Mouse (Mus musculus): ENCODE measurements around the gene Nid1.

DNA sequence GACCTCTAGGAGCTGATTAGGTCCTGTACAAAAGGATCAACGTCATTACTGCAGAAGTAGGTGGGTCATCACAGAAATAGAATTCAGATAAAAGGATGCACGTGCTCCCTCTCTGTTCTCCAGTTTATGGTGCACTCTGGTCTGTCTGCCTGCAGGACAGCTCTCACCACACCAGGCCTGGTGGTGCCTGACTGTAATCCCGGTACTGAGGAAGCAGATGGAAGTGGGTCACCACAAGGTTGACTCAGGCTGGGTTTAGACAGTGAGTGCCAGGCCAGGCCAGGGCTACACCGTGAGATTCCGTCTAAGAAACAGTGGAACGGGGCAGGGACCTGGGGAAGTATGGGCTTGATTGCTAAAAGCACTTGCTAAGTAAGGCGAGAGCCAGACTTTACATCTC, 94.6 kb downstream of the Nid1 start:
- TF ChIP-seq CTCF (IDR thresholded peaks at IDR 0.05; ENCODE audit: low read depth) (no peak), EP300 (IDR thresholded peaks at IDR 0.05; ENCODE audit: low read depth) (no peak)

All from liver, embryonic 14.5 days (tissue).